Comparison of ENCODE assay signal across 15 mouse cellular contexts in the genomic region with DNA sequence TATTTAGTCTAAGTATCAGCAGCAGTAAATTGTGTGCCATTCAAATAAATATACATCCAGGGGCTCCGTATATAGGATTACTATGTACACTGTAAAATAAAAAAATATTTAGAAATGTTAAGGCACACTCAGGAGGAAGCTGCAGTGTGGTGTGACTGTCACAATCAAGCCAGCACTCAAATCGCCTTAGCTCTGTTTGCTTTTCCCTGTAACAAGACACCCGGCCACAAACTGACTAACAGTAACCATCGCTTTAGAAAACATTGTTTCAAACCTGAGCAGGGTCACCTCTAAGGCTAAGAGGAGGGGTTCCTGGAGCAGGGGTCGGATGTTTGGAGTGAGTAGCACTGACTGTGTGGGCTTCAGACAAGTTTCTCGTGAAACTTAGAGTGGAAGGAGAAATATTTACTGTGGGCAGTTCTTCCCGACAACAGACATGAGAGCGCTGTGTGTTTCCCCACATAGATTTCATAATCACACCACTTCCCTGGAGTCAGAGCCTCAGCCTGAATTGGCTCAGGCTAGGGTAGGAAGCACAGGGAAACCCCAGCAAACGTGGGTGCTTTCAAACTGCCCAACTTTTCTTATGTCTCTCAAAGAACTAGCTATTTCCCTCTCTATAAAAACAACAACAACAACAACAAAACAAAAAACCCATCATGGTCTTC. TPM values are rescaled to one million over a fixed set of nuclear protein-coding genes. Genes with fewer than 3 reads are reported as not detected.
DNase-seq lines count a peak whose midpoint lies in the region; ATAC-seq and TF ChIP-seq lines count a peak whose summit lies in the region.
"Had no signal": no experiment of that assay in that cellular context is flagged by ENCODE, and none has a peak within 500 bp of the region (broad histone marks: within the 10 kb centered on the region; RNA-seq: fewer than 3 reads in every experiment).

No protein-coding gene starts in this region.

- no peak for TF ChIP-seq POLR2A in liver, adult 2 months (IDR thresholded peaks at IDR 0.05; ENCODE audit: extremely low read depth, insufficient read depth, low read length)
- TF ChIP-seq POLR2A in bone marrow macrophage, adult 2 months (IDR thresholded peaks at IDR 0.05; ENCODE audit: borderline replicate concordance, low read depth, low read length): no peak
- TF ChIP-seq POLR2A in myocyte (IDR thresholded peaks at IDR 0.05; ENCODE audit: insufficient read length, low read depth): no peak

- ATAC-seq in liver, embryonic 11.5 days (replicated peaks; ENCODE audit: low FRiP score): no peak
- peak; percentile 76 for ATAC-seq in liver, postnatal 0 days
- ATAC-seq in hindbrain, embryonic 13.5 days (ENCODE audit: low FRiP score): no peak
- ATAC-seq in frontal cortex, adult (ENCODE audit: low TSS enrichment): no peak
- ATAC-seq: hindbrain, embryonic 16.5 days had no signal

- no peaks in the 10 kb centered on the region for H3K36me3 ChIP-seq in liver, adult 2 months (ENCODE audit: control insufficient read depth, insufficient read depth, low read length)
- no peaks in the 10 kb centered on the region for H3K36me3 ChIP-seq in liver, embryonic 11.5 days (ENCODE audit: control insufficient read depth, insufficient read depth, low read length)
- no peaks in the 10 kb centered on the region for H3K36me3 ChIP-seq in liver, postnatal 0 days (replicated peaks; ENCODE audit: insufficient read depth, low read length)
- no peaks in the 10 kb centered on the region for H3K36me3 ChIP-seq in myocyte (ENCODE audit: control insufficient read depth, insufficient read depth)
- H3K36me3 ChIP-seq in hindbrain, embryonic 13.5 days: no peaks in the 10 kb centered on the region
- H3K36me3 ChIP-seq: embryonic facial prominence, embryonic 12.5 days had no signal

- no peak overlapping the region for H3ac ChIP-seq in myocyte (ENCODE audit: control insufficient read depth, insufficient read length)

- peak overlapping the region; percentile 14; the same call in 1 of the 2 replicates for H3K4me3 ChIP-seq in liver, adult 2 months (ENCODE audit: insufficient read depth, low read depth, low read length)
- H3K4me3 ChIP-seq in liver, embryonic 11.5 days (ENCODE audit: low read depth, low read length): no peak overlapping the region
- H3K4me3 ChIP-seq in bone marrow macrophage, adult 2 months (ENCODE audit: insufficient read depth, low read length): no peak overlapping the region
- no peak overlapping the region for H3K4me3 ChIP-seq in liver, postnatal 0 days (ENCODE audit: low read depth, low read length)
- H3K4me3 ChIP-seq in myocyte: no peak overlapping the region
- H3K4me3 ChIP-seq in hindbrain, embryonic 13.5 days: no peak overlapping the region
- H3K4me3 ChIP-seq: embryonic facial prominence, embryonic 12.5 days; layer of hippocampus, adult 2 months had no signal

- H3K27me3 ChIP-seq in liver, adult 2 months (ENCODE audit: control insufficient read depth, insufficient read depth, low read length): no peaks in the 10 kb centered on the region
- H3K27me3 ChIP-seq in liver, embryonic 11.5 days (replicated peaks; ENCODE audit: control insufficient read depth, insufficient read depth, low read length): no peaks in the 10 kb centered on the region
- H3K27me3 ChIP-seq in liver, postnatal 0 days (ENCODE audit: insufficient read depth, low read length): no peaks in the 10 kb centered on the region
- H3K27me3 ChIP-seq in myocyte (ENCODE audit: control insufficient read depth, insufficient read depth, insufficient read length): no peaks in the 10 kb centered on the region
- no peaks in the 10 kb centered on the region for H3K27me3 ChIP-seq in hindbrain, embryonic 13.5 days
- H3K27me3 ChIP-seq: CH12.LX; embryonic facial prominence, embryonic 12.5 days had no signal

- H3K27ac ChIP-seq in liver, adult 2 months (replicated peaks; ENCODE audit: insufficient read depth, low read depth, low read length): peak overlapping the region; percentile 34; the same call in 1 of the 2 replicates
- no peak overlapping the region for H3K27ac ChIP-seq in liver, embryonic 11.5 days (ENCODE audit: low read depth, low read length)
- H3K27ac ChIP-seq in bone marrow macrophage, adult 2 months (ENCODE audit: insufficient read depth, low read depth, low read length): peak overlapping the region; percentile 58
- H3K27ac ChIP-seq in liver, postnatal 0 days (ENCODE audit: low read depth): peak overlapping the region; percentile 60
- no peak overlapping the region for H3K27ac ChIP-seq in hindbrain, embryonic 13.5 days
- H3K27ac ChIP-seq: embryonic facial prominence, embryonic 12.5 days; layer of hippocampus, adult 2 months had no signal

- TF ChIP-seq EP300 in liver, postnatal 0 days (IDR thresholded peaks at IDR 0.05; ENCODE audit: low read depth): no peak

- WGBS in liver, adult 2 months: 14% methylated on average over 9 of the region's 9 CpGs
- 30% methylated on average over 9 of the region's 9 CpGs for WGBS in liver, embryonic 11.5 days
- WGBS in liver, postnatal 0 days (ENCODE audit: insufficient replicate concordance): 21% methylated on average over 9 of the region's 9 CpGs
- WGBS in hindbrain, embryonic 13.5 days: 37% methylated on average over 9 of the region's 9 CpGs

- no peaks in the 10 kb centered on the region for H3K9me3 ChIP-seq in liver, embryonic 11.5 days (ENCODE audit: control insufficient read depth, low read length)
- no peaks in the 10 kb centered on the region for H3K9me3 ChIP-seq in liver, postnatal 0 days (ENCODE audit: low read length)
- H3K9me3 ChIP-seq in hindbrain, embryonic 13.5 days: no peaks in the 10 kb centered on the region
- H3K9me3 ChIP-seq: embryonic facial prominence, embryonic 12.5 days had no signal

- no peaks in the 10 kb centered on the region; the same call in 1 of the 2 replicates for H3K4me1 ChIP-seq in liver, adult 2 months (ENCODE audit: control insufficient read depth, insufficient read depth, low read length)
- H3K4me1 ChIP-seq in liver, embryonic 11.5 days (replicated peaks; ENCODE audit: control insufficient read depth, insufficient read depth, low read length): no peaks in the 10 kb centered on the region
- H3K4me1 ChIP-seq in bone marrow macrophage, adult 2 months (ENCODE audit: control insufficient read depth, insufficient read depth, low read length): peaks cover 20% of the 10 kb centered on the region
- H3K4me1 ChIP-seq in liver, postnatal 0 days (ENCODE audit: insufficient read depth): no peaks in the 10 kb centered on the region
- no peaks in the 10 kb centered on the region for H3K4me1 ChIP-seq in hindbrain, embryonic 13.5 days (replicated peaks)
- H3K4me1 ChIP-seq: embryonic facial prominence, embryonic 12.5 days had no signal

- TF ChIP-seq CTCF in liver, adult 2 months (IDR thresholded peaks at IDR 0.05; ENCODE audit: low read depth, low read length): no peak
- TF ChIP-seq CTCF in bone marrow macrophage, adult 2 months (IDR thresholded peaks at IDR 0.05; ENCODE audit: low read depth, low read length): no peak
- TF ChIP-seq CTCF in liver, postnatal 0 days (IDR thresholded peaks at IDR 0.05; ENCODE audit: low read depth): no peak

- DNase-seq in liver, adult 2 months (ENCODE audit: extremely low read depth, low read depth, low spot score): peak; percentile 65
- no peak for DNase-seq in liver, embryonic 11.5 days (ENCODE audit: low spot score)
- peak; percentile 22 for DNase-seq in liver, postnatal 0 days
- DNase-seq: cerebellum, adult 2 months; heart, postnatal 10 days; kidney, adult 18-20 months; right cerebral cortex, postnatal 25 days had no signal

- no peak overlapping the region for H3K4me2 ChIP-seq in liver, embryonic 11.5 days
- peak overlapping the region; percentile 37; the same call in 1 of the 2 replicates for H3K4me2 ChIP-seq in liver, postnatal 0 days (ENCODE audit: low read depth, low read length)
- H3K4me2 ChIP-seq in myocyte (ENCODE audit: low read depth): peak overlapping the region; percentile 59
- H3K4me2 ChIP-seq in hindbrain, embryonic 13.5 days: no peak overlapping the region
- H3K4me2 ChIP-seq: embryonic facial prominence, embryonic 12.5 days had no signal

- no peaks in the 10 kb centered on the region for H3K79me2 ChIP-seq in liver, adult 2 months (ENCODE audit: control insufficient read depth, insufficient read depth, low read length)
- no peaks in the 10 kb centered on the region for H3K79me2 ChIP-seq in myocyte (ENCODE audit: control insufficient read depth, insufficient read depth)

- peak overlapping the region; percentile 52; the same call in 1 of the 2 replicates for H3K9ac ChIP-seq in liver, adult 2 months (ENCODE audit: low read depth, low read length)
- H3K9ac ChIP-seq in liver, embryonic 11.5 days (ENCODE audit: low read depth, low read length): no peak overlapping the region
- H3K9ac ChIP-seq in liver, postnatal 0 days (replicated peaks): no peak overlapping the region
- H3K9ac ChIP-seq in hindbrain, embryonic 13.5 days: no peak overlapping the region
- H3K9ac ChIP-seq: embryonic facial prominence, embryonic 12.5 days had no signal

TF ChIP-seq in myocyte, 11 proteins besides CTCF, POLR2A, EP300 and RAD21:
- TF ChIP-seq SRF (IDR thresholded peaks at IDR 0.05; ENCODE audit: control insufficient read depth, insufficient read length, low read depth) (no peak), CEBPB (IDR thresholded peaks at IDR 0.05; ENCODE audit: insufficient read depth, poor library complexity, severe bottlenecking) (peak; percentile 40; the same call in 1 of the 2 replicates)

RNA-seq across cellular contexts. Expression of a gene that starts 1.9 kb away (rescaled TPM):
- 278 and 319 TPM in 2 replicates for total RNA-seq in liver, adult 2 months (2014; rRNA removed)
- 34.3 and 41.4 TPM in 2 replicates for polyA plus RNA-seq in liver, adult 2 months (2012; rRNA removed)
- 326 TPM in 2 replicates for polyA plus RNA-seq in liver, embryonic 11.5 days (2014; fragmentation: Nextera tagmentation; extraction: Ambion mirVana)
- 234 and 237 TPM in 2 replicates for polyA plus RNA-seq in bone marrow macrophage, adult 2 months (2012; ENCODE audit: insufficient read depth, insufficient read length, missing spikeins)
- polyA plus RNA-seq in liver, postnatal 0 days (2015; fragmentation: Nextera tagmentation; extraction: Ambion mirVana): 66.5 and 72.7 TPM in 2 replicates
- 294 TPM for polyA plus RNA-seq in myocyte (2012; fragmentation: generic; extraction: Trizol)
- 422 and 424 TPM in 2 replicates for polyA plus RNA-seq in hindbrain, embryonic 13.5 days (2015; fragmentation: Nextera tagmentation; extraction: Ambion mirVana)

Comparison
In these comparisons a context has a peak if more than half of its experiments do, and no peak if none do; other contexts are left out.
1. H3K27ac ChIP-seq: peak in liver, adult 2 months (single experiment), bone marrow macrophage, adult 2 months (single experiment) and liver, postnatal 0 days (single experiment); none in liver, embryonic 11.5 days (single experiment) and hindbrain, embryonic 13.5 days (single experiment).
2. H3K4me2 ChIP-seq: peak in liver, postnatal 0 days (single experiment) and myocyte (single experiment); none in liver, embryonic 11.5 days (single experiment) and hindbrain, embryonic 13.5 days (single experiment).